Mouse (Mus musculus) limb, embryonic 11.5 days (tissue): ENCODE results near the gene Nrip1. TPM values are rescaled to one million over a fixed set of nuclear protein-coding genes. Genes with fewer than 3 reads are reported as not detected.

ENCODE experiments used
- ATAC-seq: fragments of 200-750 bp; cut with Nextera tagmentation; 2 replicates; pipeline ENCODE4 v1.8.0; 2017; ENCODE audit warnings: low read depth; ENCODE audit not compliant: insufficient number of reproducible peaks, low FRiP score, low TSS enrichment
- DNase-seq: peaks from one replicate; pipeline ENCODE4 v3.0.0-alpha.2; 2015; ENCODE audit warnings: low spot score
- H3K27ac ChIP-seq: fragments of 300-500 bp; sonication (generic); replicated peaks from 2 replicates; pipeline ENCODE4 v1.5.1; 2014; ENCODE audit warnings: low read depth, mild to moderate bottlenecking, low read length
- H3K27me3 ChIP-seq: fragments of 300-500 bp; sonication (generic); 2 replicates; pipeline ENCODE4 v1.6.1; 2014; ENCODE audit warnings: mild to moderate bottlenecking, low read length, mixed read lengths; ENCODE audit not compliant: control insufficient read depth, insufficient read depth
- H3K36me3 ChIP-seq: fragments of 300-500 bp; sonication (generic); 2 replicates; pipeline ENCODE4 v1.6.1; 2014; ENCODE audit warnings: mild to moderate bottlenecking, low read length, moderate library complexity, mixed read lengths; ENCODE audit not compliant: control insufficient read depth, insufficient read depth
- H3K4me1 ChIP-seq: fragments of 300-500 bp; sonication (generic); 2 replicates; pipeline ENCODE4 v1.6.1; 2014; ENCODE audit warnings: low read length, mixed read lengths; ENCODE audit not compliant: control insufficient read depth, insufficient read depth
- H3K4me2 ChIP-seq: fragments of 300-500 bp; sonication (generic); 2 replicates; pipeline ENCODE4 v1.6.1; 2014; ENCODE audit warnings: low read depth, mild to moderate bottlenecking, moderate library complexity; ENCODE audit not compliant: severe bottlenecking
- H3K4me3 ChIP-seq: fragments of 300-500 bp; sonication (generic); 2 replicates; pipeline ENCODE4 v1.5.1; 2014; ENCODE audit warnings: low read depth, low read length
- H3K9ac ChIP-seq: fragments of 300-500 bp; sonication (generic); 2 replicates; pipeline ENCODE4 v1.6.1; 2014; ENCODE audit warnings: mild to moderate bottlenecking, low read length
- H3K9me3 ChIP-seq: fragments of 300-500 bp; sonication (generic); 2 replicates; pipeline ENCODE4 v1.6.1; 2016; ENCODE audit warnings: low read length; ENCODE audit not compliant: control insufficient read depth
- WGBS: fragments of 180-500 bp; shearing (Covaris S2); extraction: QIAGEN DNeasy Blood & Tissue Kit; methylation state at CpG from one replicate; pipeline ENCODE4 v1.1.7; 2014; 5-methylcytosine and 5-hydroxymethylcytosine counted together
- polyA plus RNA-seq: library from polyadenylated mRNA; unstranded; fragments of >200 nt; fragmentation: Nextera tagmentation; extraction: Ambion mirVana; gene quantifications from 2 replicates; pipeline ENCODE4 v1.2.1, GENCODE M21; 2014

The Nrip1 gene
- polyA plus RNA-seq, 1 experiment from 2014 or later, result 29.1 TPM

DNA sequence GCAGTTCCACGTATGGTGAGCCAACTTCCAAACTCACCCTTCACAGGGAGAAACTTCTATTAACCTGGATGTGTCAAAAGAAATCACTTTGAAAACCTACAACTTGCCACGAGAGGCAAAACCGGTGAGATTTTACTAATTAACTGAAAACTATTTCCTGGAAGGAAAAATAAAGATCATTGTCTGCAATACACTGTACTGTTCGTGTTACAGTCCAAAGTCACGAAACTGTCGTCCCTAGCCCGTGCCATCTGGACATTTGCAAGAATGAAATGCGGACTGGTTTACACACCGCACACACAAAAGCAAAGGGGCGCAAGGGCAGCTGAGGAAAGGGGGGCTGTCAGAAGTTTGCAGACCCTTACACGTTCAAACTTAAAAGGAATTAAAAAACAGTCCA, 24.6 kb downstream of the Nrip1 start:
- ATAC-seq (no peak), DNase-seq (no peak)
- Histone ChIP-seq H3K4me1 (no peaks in the 10 kb centered on the region), H3K9me3 (no peaks in the 10 kb centered on the region), H3K27ac (no peak overlapping the region), H3K36me3 (peaks cover 3% of the 10 kb centered on the region; the same call in 1 of the 2 replicates), H3K27me3 (no peaks in the 10 kb centered on the region), H3K4me3 (no peak overlapping the region), H3K9ac (no peak overlapping the region), H3K4me2 (no peak overlapping the region)
- 88% methylated on average over 11 of the region's 11 CpGs for WGBS

DNA sequence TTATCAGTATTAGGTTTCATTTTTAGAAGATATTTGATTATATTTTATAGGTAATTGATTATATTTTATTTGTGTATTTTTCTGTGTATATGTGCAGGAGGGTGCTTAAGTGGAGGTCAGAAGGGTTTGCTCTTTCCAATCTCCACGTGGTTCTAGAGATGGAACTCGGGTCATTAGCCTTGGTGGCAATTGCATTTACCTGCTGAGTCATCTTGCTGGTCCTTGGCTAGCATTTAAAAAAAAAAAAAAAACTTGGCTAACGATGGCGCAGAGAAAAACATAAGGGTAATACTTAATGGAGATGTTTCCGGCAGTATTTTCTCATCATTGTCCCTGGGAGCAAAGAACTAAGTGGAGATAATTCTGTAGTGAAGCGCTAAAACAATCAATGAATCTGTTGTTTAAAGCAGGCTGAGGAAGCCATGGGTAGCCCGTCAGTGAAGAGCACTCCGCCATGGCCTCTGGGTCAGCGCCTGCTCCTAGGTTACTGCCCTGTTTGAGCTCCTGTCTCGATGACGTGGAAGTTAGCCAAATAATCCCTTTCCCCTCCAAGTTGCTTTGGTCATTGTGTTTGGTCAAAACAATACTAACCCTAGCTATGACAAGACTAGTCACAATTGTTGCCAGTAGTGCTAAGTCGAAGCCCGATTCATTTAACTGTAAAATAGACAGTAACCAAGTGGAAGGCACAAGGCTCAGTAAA, 25.8 kb downstream of the Nrip1 start:
- H3K36me3 ChIP-seq, result peaks cover 3% of the 10 kb centered on the region; the same call in 1 of the 2 replicates
- ATAC-seq (no peak), DNase-seq (no peak)
- WGBS, result 94% methylated on average over 13 of the region's 13 CpGs
- no peak overlapping the region for H3K4me3 ChIP-seq
- H3K4me2 ChIP-seq, result no peak overlapping the region
- H3K9me3 ChIP-seq, result no peaks in the 10 kb centered on the region
- no peaks in the 10 kb centered on the region for H3K4me1 ChIP-seq
- H3K27me3 ChIP-seq, result no peaks in the 10 kb centered on the region
- H3K27ac ChIP-seq, result no peak overlapping the region
- H3K9ac ChIP-seq, result no peak overlapping the region

DNA sequence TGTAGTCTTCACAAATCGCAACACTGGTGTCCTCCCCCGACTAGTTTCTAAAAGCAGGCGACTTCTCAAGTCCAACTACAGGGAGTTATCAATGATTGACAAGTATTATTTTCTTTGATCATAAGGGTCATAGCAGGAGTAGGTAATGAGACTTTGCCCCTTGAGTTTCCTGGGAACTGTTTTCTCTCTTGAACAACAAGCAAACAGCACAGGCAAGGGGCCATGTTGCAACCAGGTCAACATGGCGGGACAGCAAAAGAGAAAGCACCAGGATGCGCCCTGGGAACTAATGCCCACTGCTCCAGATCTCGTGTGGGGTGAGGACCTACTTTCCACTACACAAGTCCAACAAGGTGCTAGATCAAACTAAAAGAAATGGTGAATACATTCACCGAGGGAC, 27.3 kb downstream of the Nrip1 start:
- Histone ChIP-seq H3K4me1 (no peaks in the 10 kb centered on the region), H3K9ac (no peak overlapping the region), H3K4me2 (no peak overlapping the region), H3K36me3 (peaks cover 3% of the 10 kb centered on the region; the same call in 1 of the 2 replicates), H3K4me3 (no peak overlapping the region), H3K9me3 (no peaks in the 10 kb centered on the region), H3K27me3 (no peaks in the 10 kb centered on the region), H3K27ac (no peak overlapping the region)
- WGBS, result 97% methylated on average over 7 of the region's 7 CpGs
- DNase-seq, result no peak
- no peak for ATAC-seq

DNA sequence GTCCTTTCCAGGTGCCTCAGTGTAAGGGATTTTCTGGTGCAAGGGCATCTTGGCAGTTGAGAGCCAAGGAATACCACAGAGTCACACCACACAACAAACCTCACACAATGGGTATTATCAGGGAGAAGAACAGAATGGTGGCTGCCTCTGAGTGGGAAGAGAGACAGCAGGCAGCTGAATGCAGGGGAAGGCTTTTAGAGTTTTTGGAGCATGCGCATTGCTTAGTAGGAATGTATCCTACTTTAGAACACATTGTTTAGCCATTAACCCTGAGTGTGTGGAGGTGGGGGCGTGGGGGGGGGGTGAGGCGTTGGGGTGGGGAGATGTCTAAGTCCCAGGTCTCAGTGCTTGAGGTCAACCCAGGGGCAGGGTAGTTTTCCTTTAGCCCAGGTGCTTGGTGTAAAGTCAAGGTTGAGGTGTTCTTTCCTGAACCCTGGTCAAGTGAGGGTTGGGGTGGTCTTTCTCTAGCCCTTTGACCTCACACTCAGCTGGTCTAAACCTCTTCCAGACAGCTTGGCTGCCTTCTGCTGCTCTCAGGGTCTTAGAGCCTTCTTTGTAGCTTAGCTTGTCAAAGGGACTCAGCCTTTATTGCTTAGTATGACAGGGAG, 28.8 kb downstream of the Nrip1 start:
- Histone ChIP-seq H3K9me3 (no peaks in the 10 kb centered on the region), H3K4me3 (no peak overlapping the region), H3K4me1 (no peaks in the 10 kb centered on the region), H3K27ac (no peak overlapping the region), H3K36me3 (peaks cover 3% of the 10 kb centered on the region; the same call in 1 of the 2 replicates), H3K9ac (no peak overlapping the region), H3K4me2 (no peak overlapping the region), H3K27me3 (no peaks in the 10 kb centered on the region)
- DNase-seq (no peak), ATAC-seq (no peak)
- WGBS, result 87% methylated on average over 3 of the region's 3 CpGs

DNA sequence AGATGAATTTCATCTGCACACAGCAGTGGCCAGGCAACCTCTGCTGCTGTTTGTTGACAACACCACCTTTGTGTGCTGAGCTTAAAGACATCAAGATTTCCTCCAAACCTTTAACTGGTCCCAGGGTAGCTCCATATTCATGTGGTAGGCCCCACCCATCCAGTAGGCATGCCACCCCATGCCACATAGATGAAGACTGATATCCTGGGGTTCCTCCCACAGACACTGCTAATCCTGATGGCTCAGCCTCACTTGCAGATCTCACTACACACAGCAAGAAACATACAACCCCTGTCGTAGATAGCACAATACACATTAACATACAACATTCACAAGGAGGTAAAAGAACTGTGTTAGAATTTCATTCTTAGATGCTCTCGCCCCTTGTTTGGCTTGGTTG, 29.6 kb downstream of the Nrip1 start:
- H3K27ac ChIP-seq, result no peak overlapping the region
- no peak overlapping the region for H3K4me2 ChIP-seq
- WGBS, result 92% methylated on average over 2 of the region's 2 CpGs
- no peak for DNase-seq
- no peaks in the 10 kb centered on the region; the same call in 1 of the 2 replicates for H3K36me3 ChIP-seq
- ATAC-seq, result no peak
- no peaks in the 10 kb centered on the region for H3K9me3 ChIP-seq
- no peaks in the 10 kb centered on the region for H3K27me3 ChIP-seq
- no peaks in the 10 kb centered on the region for H3K4me1 ChIP-seq
- H3K4me3 ChIP-seq, result no peak overlapping the region
- H3K9ac ChIP-seq, result no peak overlapping the region

DNA sequence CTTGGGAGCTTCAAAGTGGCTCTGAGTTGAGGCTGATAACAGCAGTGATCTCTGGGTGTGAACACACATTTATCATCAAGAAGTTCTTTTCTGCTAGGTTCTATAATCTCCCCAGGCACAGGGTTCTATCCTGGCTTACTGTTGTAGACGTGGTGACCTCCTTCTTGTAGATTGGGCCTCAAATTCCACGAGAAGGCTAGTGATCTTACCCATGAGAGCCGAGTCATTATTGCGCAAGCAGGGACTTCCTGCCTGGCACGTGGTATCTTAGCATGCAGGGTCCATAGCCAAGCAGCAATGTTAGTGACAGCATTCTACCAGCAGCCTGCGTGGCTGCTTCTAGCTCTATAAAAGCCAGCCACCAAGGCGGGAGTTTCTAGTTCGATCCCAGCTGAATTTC, 32.0 kb downstream of the Nrip1 start:
- no peak overlapping the region for H3K27ac ChIP-seq
- H3K4me1 ChIP-seq, result no peaks in the 10 kb centered on the region
- 85% methylated on average over 8 of the region's 8 CpGs for WGBS
- no peak for DNase-seq
- no peak for ATAC-seq
- H3K36me3 ChIP-seq, result no peaks in the 10 kb centered on the region; the same call in 1 of the 2 replicates
- H3K9me3 ChIP-seq, result no peaks in the 10 kb centered on the region
- no peak overlapping the region for H3K4me2 ChIP-seq
- H3K27me3 ChIP-seq, result no peaks in the 10 kb centered on the region
- H3K9ac ChIP-seq, result no peak overlapping the region
- H3K4me3 ChIP-seq, result no peak overlapping the region

DNA sequence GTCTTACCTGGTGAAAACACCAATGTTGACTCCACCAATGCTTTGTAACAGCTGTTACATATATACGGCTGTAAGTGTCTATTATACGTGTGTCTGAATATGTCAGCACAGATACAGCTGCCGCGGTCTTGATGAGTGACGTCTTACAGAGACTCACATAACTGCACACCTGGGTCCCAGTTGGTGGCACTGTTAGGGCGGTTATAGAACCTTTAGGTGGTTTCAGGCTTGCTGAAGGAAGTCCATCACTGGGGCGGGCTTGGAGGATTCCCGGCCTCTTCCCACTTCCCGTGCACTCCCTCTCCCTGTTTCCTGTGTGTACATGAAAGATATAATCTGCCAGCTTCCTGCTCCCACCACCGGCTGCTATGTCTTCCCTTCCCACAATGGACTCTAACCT, 34.4 kb downstream of the Nrip1 start:
- Histone ChIP-seq H3K36me3 (peaks cover 2% of the 10 kb centered on the region; the same call in 1 of the 2 replicates), H3K27ac (no peak overlapping the region), H3K4me3 (no peak overlapping the region), H3K4me2 (no peak overlapping the region), H3K9ac (no peak overlapping the region), H3K9me3 (no peaks in the 10 kb centered on the region), H3K4me1 (no peaks in the 10 kb centered on the region), H3K27me3 (no peaks in the 10 kb centered on the region)
- no peak for DNase-seq
- no peak for ATAC-seq
- 87% methylated on average over 10 of the region's 10 CpGs for WGBS

DNA sequence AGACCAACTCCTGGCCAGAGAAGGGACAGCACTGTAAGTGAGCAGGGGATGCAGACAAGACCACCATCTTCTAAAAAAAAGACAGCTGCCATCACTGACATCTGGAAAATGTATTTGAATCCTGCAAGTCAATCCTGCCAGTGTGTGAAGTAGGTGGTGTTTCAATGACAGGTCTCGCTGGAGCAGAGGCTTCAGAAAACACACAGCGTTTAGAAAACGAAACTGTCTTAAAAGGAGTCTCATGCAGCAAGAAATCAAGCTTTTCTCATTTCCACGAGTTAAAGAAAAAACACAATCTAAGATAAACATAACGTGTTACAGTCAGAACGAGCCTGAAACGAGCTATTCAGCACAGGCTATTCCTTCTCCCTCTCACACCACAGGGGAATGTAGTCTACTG, 36.3 kb downstream of the Nrip1 start:
- ATAC-seq (no peak), DNase-seq (no peak)
- Histone ChIP-seq H3K9me3 (no peaks in the 10 kb centered on the region), H3K4me2 (no peak overlapping the region), H3K27me3 (no peaks in the 10 kb centered on the region), H3K36me3 (peaks cover 2% of the 10 kb centered on the region; the same call in 1 of the 2 replicates), H3K9ac (no peak overlapping the region), H3K27ac (no peak overlapping the region), H3K4me1 (no peaks in the 10 kb centered on the region), H3K4me3 (no peak overlapping the region)
- WGBS, result 91% methylated on average over 7 of the region's 7 CpGs
